Mouse (Mus musculus) spleen, postnatal 4 days (tissue): Measurements from ENCODE around the gene Wapl.

Source experiments
- DNase-seq, 2 experiments: peaks; one replicate each; pipeline ENCODE4 v3.0.0; 2022; ENCODE audit warnings: low spot score in 2 of 2

Wapl gene

GRCm38 (mm10) chr14:34772132-34772531 lies 98.4 kb downstream of the Wapl start:
- DNase-seq: no peak

DNA sequence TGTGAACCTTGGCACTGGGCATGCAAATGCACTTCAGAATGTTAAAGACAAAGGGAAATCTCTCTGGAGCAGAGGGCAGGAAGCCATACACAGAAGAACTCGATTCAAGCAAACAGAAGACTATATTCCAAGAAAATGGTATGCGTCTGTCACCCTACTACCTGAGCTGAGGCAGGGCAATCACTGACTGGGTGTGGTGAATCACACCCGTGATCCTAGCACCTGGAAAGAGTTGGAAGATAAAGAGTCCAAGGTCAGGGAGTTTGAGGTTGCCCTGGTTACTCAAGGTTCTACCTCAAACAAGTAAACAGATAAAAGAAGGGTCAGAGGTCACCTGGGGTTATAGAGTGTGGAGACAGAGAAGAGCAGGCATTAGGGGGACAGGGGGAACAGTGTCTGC lies 100.0 kb downstream of the Wapl start:
- DNase-seq: no peak

- DNase-seq: no peak
Measured at GRCm38 (mm10) chr14:34774231-34774630, 100.5 kb downstream of the Wapl start.

- DNase-seq: no peak
Measured at GRCm38 (mm10) chr14:34776719-34777385, 103.1 kb downstream of the Wapl start.

DNA sequence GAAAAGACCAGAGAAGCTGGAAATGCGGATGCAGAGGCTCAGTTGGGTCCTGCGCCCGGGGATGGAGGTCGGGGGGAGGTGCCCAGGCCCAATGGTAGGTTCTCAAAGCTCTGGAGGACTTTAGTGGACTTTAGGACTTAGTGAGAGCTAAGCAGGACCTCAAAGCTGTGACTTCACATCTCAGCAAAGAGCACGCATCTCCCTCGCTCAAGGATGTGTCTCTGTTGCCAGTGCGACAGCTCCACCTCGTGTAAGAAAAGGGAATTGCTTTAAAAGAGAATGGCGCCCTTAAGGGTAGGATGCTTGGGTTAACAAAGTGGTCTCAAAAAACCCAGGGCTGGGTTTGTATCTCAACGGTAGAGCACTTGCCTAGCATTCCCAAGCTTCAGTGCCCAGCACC lies 104.1 kb downstream of the Wapl start:
- DNase-seq: peak in 1 of 2 experiments; percentile 25

DNA sequence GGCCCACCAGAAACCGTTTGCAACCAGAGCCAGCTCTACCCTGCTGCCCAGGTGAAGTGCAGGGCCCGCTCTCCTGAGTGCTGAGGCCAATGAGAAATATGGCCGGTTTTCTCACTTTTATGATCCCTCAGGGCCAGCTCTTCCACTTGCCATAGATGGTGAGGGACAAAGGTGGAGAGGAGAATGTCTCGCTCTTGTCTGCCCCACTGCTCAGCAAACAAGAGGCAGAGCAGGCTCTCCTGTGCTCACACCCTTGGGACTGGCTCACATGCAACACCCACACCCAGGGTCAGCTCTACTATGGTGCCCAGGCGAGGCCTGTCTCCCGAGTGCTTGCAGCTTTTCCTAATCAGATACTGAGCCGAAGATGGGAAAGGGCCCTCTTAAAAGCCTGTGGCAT lies 105.0 kb downstream of the Wapl start:
- DNase-seq: no peak

GRCm38 (mm10) chr14:34793406-34794037 lies 119.8 kb downstream of the Wapl start:
- DNase-seq: no peak
